Mouse (Mus musculus): ENCODE results near the gene Abcb8.

GRCm38 (mm10) chr5:24350073-24350472 lies 43.4 kb upstream of the Abcb8 start:
- no peak for TF ChIP-seq EP300 (IDR thresholded peaks at IDR 0.05; ENCODE audit: low read depth)
- TF ChIP-seq CTCF (IDR thresholded peaks at IDR 0.05; ENCODE audit: low read depth): no peak
